Mouse (Mus musculus) adrenal gland, adult 2 months (tissue): ENCODE data around the gene Arhgef10l. TPM values are rescaled to one million over a fixed set of nuclear protein-coding genes. Genes with fewer than 3 reads are reported as not detected.

Experiments
- microRNA-seq, 2 experiments: library from miRNA; unstranded; fragments of <30 nt; microRNA quantifications; one replicate each; pipeline ENCODE4 v1.2.0; 2021
- polyA plus RNA-seq: library from polyadenylated mRNA; depleted of rRNA; stranded (reverse); fragments of >200 nt; gene quantifications from 2 replicates; pipeline ENCODE4 v1.2.3, GENCODE M21; 2012; rRNA removed
- total RNA-seq, 2 experiments: library from RNA; stranded (reverse); gene quantifications; 2 replicates each; pipeline ENCODE4 v1.2.3; 2021

The Arhgef10l gene
- total and polyA plus RNA-seq, 3 experiments, result 7.5 to 30.8 (median 13.3) TPM

Small RNA genes within 50 kb of the gene (microRNA-seq; reads per million reads assigned to microRNA genes)
- gene Gm23045, result 0 reads per million in 2 experiments

Other genes starting within 250 kb of the Arhgef10l start
- gene Rcc2, start 34.5 kb upstream of the Arhgef10l start, total RNA-seq, result 10 to 100 TPM; 62.7 to 64.2 TPM
- gene Rcc2, start 34.5 kb upstream of the Arhgef10l start, polyA plus RNA-seq, result 43.1 and 50.1 TPM in 2 replicates
- gene Padi6, start 76.6 kb upstream of the Arhgef10l start, total RNA-seq, result not detected
- not detected in 2 replicates for gene Padi6, start 76.6 kb upstream of the Arhgef10l start, polyA plus RNA-seq
- gene Padi4, start 108.2 kb upstream of the Arhgef10l start, total RNA-seq, result 1 to 10 TPM in 1 of 2 experiments, under 1 TPM in 1; 0.62 to 1.8 TPM
- 0.76 and 0.99 TPM in 2 replicates for gene Padi4, start 108.2 kb upstream of the Arhgef10l start, polyA plus RNA-seq
- gene Padi3, start 144.6 kb upstream of the Arhgef10l start, total RNA-seq, result not detected
- gene Padi3, start 144.6 kb upstream of the Arhgef10l start, polyA plus RNA-seq, result not detected in 2 replicates
- gene Padi1, start 179.8 kb upstream of the Arhgef10l start, total RNA-seq, result not detected
- gene Padi1, start 179.8 kb upstream of the Arhgef10l start, polyA plus RNA-seq, result not detected in 2 replicates
- gene Padi2, start 240.3 kb upstream of the Arhgef10l start, total RNA-seq, result 10 to 100 TPM in 1 of 2 experiments, 1 to 10 TPM in 1; 1.7 to 13.8 TPM
- 7.7 and 10.5 TPM in 2 replicates for gene Padi2, start 240.3 kb upstream of the Arhgef10l start, polyA plus RNA-seq